Mouse (Mus musculus): Measurements from ENCODE around the gene Macrod2. TPM values are rescaled to one million over a fixed set of nuclear protein-coding genes. Genes with fewer than 3 reads are reported as not detected.

Macrod2 gene
- polyA plus RNA-seq, 1 experiment from 2014 or later = 31.9 TPM

- no peak for DNase-seq (ENCODE audit: low spot score)
- H3K9me3 ChIP-seq (ENCODE audit: control insufficient read depth, low read length) = no peaks in the 10 kb centered on the region
- H3K27me3 ChIP-seq (ENCODE audit: control insufficient read depth, insufficient read depth, low read length) = no peaks in the 10 kb centered on the region
- ATAC-seq (ENCODE audit: low FRiP score, low TSS enrichment) = no peak
- H3K4me1 ChIP-seq (replicated peaks; ENCODE audit: control insufficient read depth, insufficient read depth) = no peaks in the 10 kb centered on the region
- 67% methylated on average over 1 of the region's 1 CpGs for WGBS
- no peak for TF ChIP-seq EP300 (optimal IDR thresholded peaks at IDR 0.05)
- TF ChIP-seq CTCF (IDR thresholded peaks at IDR 0.05; ENCODE audit: low read depth) = no peak
- H3K27ac ChIP-seq (replicated peaks) = no peak overlapping the region
- no peak overlapping the region for H3K4me3 ChIP-seq (ENCODE audit: low read depth, low read length)
- no peaks in the 10 kb centered on the region for H3K36me3 ChIP-seq (ENCODE audit: control insufficient read depth, insufficient read depth, low read length)
- no peak overlapping the region for H3K9ac ChIP-seq (ENCODE audit: low read length)
- H3K4me2 ChIP-seq (replicated peaks; ENCODE audit: low read depth) = no peak overlapping the region
Measured at GRCm38 (mm10) chr2:141954795-141955194, 1559.7 kb downstream of the Macrod2 start.

- Histone ChIP-seq H3K27ac (replicated peaks) (no peak overlapping the region), H3K4me3 (ENCODE audit: low read depth, low read length) (no peak overlapping the region), H3K36me3 (ENCODE audit: control insufficient read depth, insufficient read depth, low read length) (no peaks in the 10 kb centered on the region), H3K4me1 (replicated peaks; ENCODE audit: control insufficient read depth, insufficient read depth) (no peaks in the 10 kb centered on the region), H3K4me2 (replicated peaks; ENCODE audit: low read depth) (no peak overlapping the region), H3K27me3 (ENCODE audit: control insufficient read depth, insufficient read depth, low read length) (no peaks in the 10 kb centered on the region), H3K9me3 (ENCODE audit: control insufficient read depth, low read length) (no peaks in the 10 kb centered on the region), H3K9ac (ENCODE audit: low read length) (no peak overlapping the region)
- WGBS = 28% methylated on average over 3 of the region's 3 CpGs
- no peak for DNase-seq (ENCODE audit: low spot score)
- TF ChIP-seq CTCF (IDR thresholded peaks at IDR 0.05; ENCODE audit: low read depth) (no peak), EP300 (optimal IDR thresholded peaks at IDR 0.05) (no peak)
- ATAC-seq (ENCODE audit: low FRiP score, low TSS enrichment) = no peak
Measured at GRCm38 (mm10) chr2:141955197-141955596, 1560.1 kb downstream of the Macrod2 start.

GRCm38 (mm10) chr2:141962868-141963267 is 1567.8 kb downstream of the Macrod2 start:
- WGBS = 15% methylated on average over 1 of the region's 1 CpGs
- DNase-seq (ENCODE audit: low spot score) (no peak), ATAC-seq (ENCODE audit: low FRiP score, low TSS enrichment) (no peak)
- Histone ChIP-seq H3K4me2 (replicated peaks; ENCODE audit: low read depth) (no peak overlapping the region), H3K4me3 (ENCODE audit: low read depth, low read length) (no peak overlapping the region), H3K36me3 (ENCODE audit: control insufficient read depth, insufficient read depth, low read length) (no peaks in the 10 kb centered on the region), H3K27me3 (ENCODE audit: control insufficient read depth, insufficient read depth, low read length) (no peaks in the 10 kb centered on the region), H3K27ac (replicated peaks) (no peak overlapping the region), H3K9me3 (ENCODE audit: control insufficient read depth, low read length) (no peaks in the 10 kb centered on the region), H3K9ac (ENCODE audit: low read length) (no peak overlapping the region), H3K4me1 (replicated peaks; ENCODE audit: control insufficient read depth, insufficient read depth) (no peaks in the 10 kb centered on the region)
- TF ChIP-seq EP300 (optimal IDR thresholded peaks at IDR 0.05) (no peak), CTCF (IDR thresholded peaks at IDR 0.05; ENCODE audit: low read depth) (no peak)

DNA sequence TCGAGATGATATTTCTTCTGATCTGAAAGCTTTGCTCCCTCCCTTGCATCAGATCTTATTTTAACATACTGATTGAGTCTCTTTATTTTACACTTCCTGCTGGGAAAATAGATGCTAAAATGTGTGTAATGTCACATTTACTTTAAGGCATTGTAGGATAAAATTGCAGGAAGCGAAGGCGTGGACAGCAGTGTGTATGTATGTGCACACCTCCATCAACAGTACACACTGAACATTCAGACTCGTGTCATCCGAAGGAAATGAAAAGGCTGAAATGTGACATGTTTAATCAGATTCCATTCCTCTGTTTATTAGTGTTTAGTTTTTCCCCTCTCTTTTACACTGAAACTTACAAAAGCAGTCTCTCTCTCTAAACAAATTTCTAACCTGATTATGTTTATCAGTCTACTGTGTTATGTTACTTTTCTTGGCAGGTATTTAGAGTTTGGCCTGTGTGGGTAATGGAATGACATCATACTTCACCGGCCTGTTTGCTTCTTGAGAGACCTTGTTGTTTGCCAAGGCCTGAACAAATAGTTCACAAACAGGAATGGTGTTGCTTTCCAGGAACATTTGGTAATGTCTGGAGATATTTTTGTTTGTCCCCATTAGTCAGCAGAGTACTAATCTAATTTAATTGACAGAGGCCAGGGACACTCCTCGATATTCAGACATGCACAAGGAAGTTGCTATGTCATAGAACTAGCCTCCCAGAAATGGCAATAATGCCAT is 1588.7 kb downstream of the Macrod2 start:
- ATAC-seq (ENCODE audit: low FRiP score, low TSS enrichment) = peak; percentile 95
- no peak overlapping the region for H3K9ac ChIP-seq (ENCODE audit: low read length)
- H3K4me1 ChIP-seq (replicated peaks; ENCODE audit: control insufficient read depth, insufficient read depth) = no peaks in the 10 kb centered on the region
- no peaks in the 10 kb centered on the region for H3K9me3 ChIP-seq (ENCODE audit: control insufficient read depth, low read length)
- H3K27ac ChIP-seq (replicated peaks) = no peak overlapping the region
- 48% methylated on average over 7 of the region's 7 CpGs for WGBS
- H3K36me3 ChIP-seq (ENCODE audit: control insufficient read depth, insufficient read depth, low read length) = no peaks in the 10 kb centered on the region
- no peak for DNase-seq (ENCODE audit: low spot score)
- no peak overlapping the region for H3K4me2 ChIP-seq (replicated peaks; ENCODE audit: low read depth)
- H3K27me3 ChIP-seq (ENCODE audit: control insufficient read depth, insufficient read depth, low read length) = no peaks in the 10 kb centered on the region
- H3K4me3 ChIP-seq (ENCODE audit: low read depth, low read length) = no peak overlapping the region
- TF ChIP-seq CTCF (IDR thresholded peaks at IDR 0.05; ENCODE audit: low read depth) = no peak
- no peak for TF ChIP-seq EP300 (optimal IDR thresholded peaks at IDR 0.05)

- H3K9me3 ChIP-seq (ENCODE audit: control insufficient read depth, low read length) = no peaks in the 10 kb centered on the region
- no peaks in the 10 kb centered on the region for H3K27me3 ChIP-seq (ENCODE audit: control insufficient read depth, insufficient read depth, low read length)
- TF ChIP-seq EP300 (optimal IDR thresholded peaks at IDR 0.05) = no peak
- no peak for TF ChIP-seq CTCF (IDR thresholded peaks at IDR 0.05; ENCODE audit: low read depth)
- no peak for ATAC-seq (ENCODE audit: low FRiP score, low TSS enrichment)
- 74% methylated on average over 6 of the region's 6 CpGs for WGBS
- no peak for DNase-seq (ENCODE audit: low spot score)
- no peak overlapping the region for H3K4me2 ChIP-seq (replicated peaks; ENCODE audit: low read depth)
- H3K4me3 ChIP-seq (ENCODE audit: low read depth, low read length) = no peak overlapping the region
- no peak overlapping the region for H3K27ac ChIP-seq (replicated peaks)
- H3K9ac ChIP-seq (ENCODE audit: low read length) = no peak overlapping the region
- no peaks in the 10 kb centered on the region for H3K4me1 ChIP-seq (replicated peaks; ENCODE audit: control insufficient read depth, insufficient read depth)
- H3K36me3 ChIP-seq (ENCODE audit: control insufficient read depth, insufficient read depth, low read length) = no peaks in the 10 kb centered on the region
Measured at GRCm38 (mm10) chr2:141998901-141999300, 1603.8 kb downstream of the Macrod2 start.

- Histone ChIP-seq H3K27me3 (ENCODE audit: control insufficient read depth, insufficient read depth, low read length) (no peaks in the 10 kb centered on the region), H3K27ac (replicated peaks) (no peak overlapping the region), H3K4me1 (replicated peaks; ENCODE audit: control insufficient read depth, insufficient read depth) (no peaks in the 10 kb centered on the region), H3K9ac (ENCODE audit: low read length) (no peak overlapping the region), H3K36me3 (ENCODE audit: control insufficient read depth, insufficient read depth, low read length) (no peaks in the 10 kb centered on the region), H3K4me2 (replicated peaks; ENCODE audit: low read depth) (no peak overlapping the region), H3K4me3 (ENCODE audit: low read depth, low read length) (no peak overlapping the region), H3K9me3 (ENCODE audit: control insufficient read depth, low read length) (no peaks in the 10 kb centered on the region)
- WGBS = 73% methylated on average over 4 of the region's 4 CpGs
- ATAC-seq (ENCODE audit: low FRiP score, low TSS enrichment) (no peak), DNase-seq (ENCODE audit: low spot score) (no peak)
- TF ChIP-seq CTCF (IDR thresholded peaks at IDR 0.05; ENCODE audit: low read depth) = no peak
- TF ChIP-seq EP300 (optimal IDR thresholded peaks at IDR 0.05) = no peak
Measured at GRCm38 (mm10) chr2:142024534-142025155, 1629.5 kb downstream of the Macrod2 start.

Measured in stomach, postnatal 0 days (tissue).